Mouse (Mus musculus): ENCODE data around the gene Clec3b. TPM values are rescaled to one million over a fixed set of nuclear protein-coding genes. Genes with fewer than 3 reads are reported as not detected.

Clec3b gene
- polyA plus RNA-seq (2015; fragmentation: Nextera tagmentation; extraction: Ambion mirVana) = 0.51 TPM in 1 of 2 replicates, not detected in the other

DNA sequence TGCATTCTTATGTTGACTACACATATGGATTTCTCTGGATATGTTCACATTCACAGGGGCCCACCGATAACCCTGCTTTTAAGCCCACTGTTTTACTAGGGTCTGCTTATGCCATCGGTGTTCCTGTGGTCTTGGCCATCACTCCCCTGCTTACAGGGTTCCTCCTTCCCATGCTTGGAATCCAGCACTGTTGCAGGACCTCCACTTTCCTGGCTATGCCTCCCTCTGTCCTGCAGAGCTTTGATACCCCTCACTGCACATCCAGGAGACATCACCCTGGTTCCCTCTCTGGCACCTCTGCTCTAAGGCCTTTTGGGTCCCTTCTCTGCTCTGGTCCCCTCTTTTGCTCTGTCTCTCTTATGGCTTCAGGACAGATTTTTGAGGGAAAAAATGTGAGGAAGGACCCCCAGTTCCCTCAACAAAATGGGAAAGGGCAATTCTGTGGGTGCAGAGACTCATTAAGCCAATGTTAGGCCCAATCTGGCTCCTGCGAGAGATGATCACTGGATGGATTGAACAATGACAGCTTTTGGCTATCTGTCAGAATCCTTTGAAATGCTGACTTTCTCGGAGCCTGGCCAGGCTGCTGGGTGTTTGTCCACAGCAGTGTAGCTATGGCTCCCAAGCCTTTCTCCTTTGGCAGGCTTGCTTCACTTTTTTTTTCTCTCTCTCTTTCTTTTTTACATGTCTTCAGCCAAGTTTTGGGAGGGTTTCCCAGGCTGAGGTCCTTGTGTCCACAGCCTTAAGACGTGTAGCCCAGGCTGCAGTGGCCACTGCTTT is at the start of gene Clec3b:
Clec3b (plus strand) TSS at position 706 of the 780 bp plus-strand sequence.
- no peaks in the 10 kb centered on the region for H3K4me1 ChIP-seq (replicated peaks)
- no peak for ATAC-seq
- no peaks in the 10 kb centered on the region for H3K27me3 ChIP-seq (replicated peaks)
- no peak within 1 kb of the TSS for H3K9ac ChIP-seq
- no peaks in the 10 kb centered on the region for H3K36me3 ChIP-seq
- WGBS = 73% methylated on average over 5 of the region's 5 CpGs
- no peak within 1 kb of the TSS for H3K27ac ChIP-seq
- H3K9me3 ChIP-seq = no peaks in the 10 kb centered on the region
- H3K4me3 ChIP-seq (replicated peaks) = no peak within 1 kb of the TSS
- H3K4me2 ChIP-seq (replicated peaks) = no peak within 1 kb of the TSS

GRCm38 (mm10) chr9:123103425-123103824 is 47.3 kb upstream of the Clec3b start:
- Histone ChIP-seq H3K4me1 (replicated peaks) (no peaks in the 10 kb centered on the region), H3K27ac (no peak overlapping the region), H3K9ac (no peak overlapping the region), H3K4me3 (replicated peaks) (no peak overlapping the region), H3K4me2 (replicated peaks) (no peak overlapping the region), H3K9me3 (no peaks in the 10 kb centered on the region), H3K27me3 (replicated peaks) (no peaks in the 10 kb centered on the region), H3K36me3 (peaks cover 16% of the 10 kb centered on the region; the same call in 1 of the 2 replicates)
- no peak for ATAC-seq

DNA sequence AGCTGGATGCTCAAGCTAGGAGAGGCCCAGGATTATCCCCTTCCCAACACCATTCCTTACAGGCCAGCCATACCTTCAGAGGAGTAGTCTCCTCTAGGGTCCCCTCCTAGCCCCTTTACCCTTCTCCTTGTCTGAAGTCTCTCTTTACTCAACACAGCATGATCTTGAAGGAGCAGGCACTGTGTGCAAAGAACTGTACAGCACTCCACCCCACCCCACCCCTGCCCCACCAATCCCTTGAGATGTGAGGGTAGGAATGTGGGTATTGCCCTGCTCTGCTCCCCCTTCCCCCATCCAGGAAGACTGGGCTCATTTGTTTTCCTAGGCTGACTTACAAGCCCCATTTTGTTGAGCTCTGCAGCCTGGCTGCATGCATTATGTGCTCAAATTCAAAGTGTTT is 46.4 kb upstream of the Clec3b start:
- no peaks in the 10 kb centered on the region for H3K27me3 ChIP-seq (replicated peaks)
- H3K9me3 ChIP-seq = no peaks in the 10 kb centered on the region
- H3K4me1 ChIP-seq (replicated peaks) = no peaks in the 10 kb centered on the region
- no peak overlapping the region for H3K27ac ChIP-seq
- no peak overlapping the region for H3K9ac ChIP-seq
- H3K4me3 ChIP-seq (replicated peaks) = no peak overlapping the region
- peaks cover 12% of the 10 kb centered on the region; the same call in 1 of the 2 replicates for H3K36me3 ChIP-seq
- no peak for ATAC-seq
- no peak overlapping the region for H3K4me2 ChIP-seq (replicated peaks)

GRCm38 (mm10) chr9:123107186-123107585 is 43.6 kb upstream of the Clec3b start:
- 88% methylated on average over 4 of the region's 4 CpGs for WGBS

DNA sequence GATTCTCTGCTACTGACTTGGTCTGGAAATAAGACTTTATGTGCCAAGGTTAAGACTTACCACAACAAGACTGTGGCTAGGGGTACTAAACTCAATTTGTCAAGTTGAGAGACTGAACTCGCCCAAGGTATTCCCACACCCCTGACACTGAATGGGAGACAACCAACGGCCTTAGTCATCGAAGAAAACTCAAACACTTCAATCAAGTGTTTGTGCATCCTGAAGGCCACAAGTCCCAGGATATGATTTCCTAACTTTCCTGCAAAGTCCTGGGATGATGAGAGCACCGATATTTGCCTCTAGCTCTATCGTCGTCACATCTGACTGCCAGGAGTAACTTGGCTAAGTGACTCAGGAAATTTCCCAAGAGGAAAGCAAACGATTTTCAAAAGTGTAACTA is 41.6 kb upstream of the Clec3b start:
- peaks cover 3% of the 10 kb centered on the region; the same call in 1 of the 2 replicates for H3K36me3 ChIP-seq
- H3K27ac ChIP-seq = no peak overlapping the region
- WGBS = 89% methylated on average over 7 of the region's 7 CpGs
- no peaks in the 10 kb centered on the region for H3K27me3 ChIP-seq (replicated peaks)
- H3K4me2 ChIP-seq (replicated peaks) = no peak overlapping the region
- ATAC-seq = no peak
- H3K4me1 ChIP-seq (replicated peaks) = peaks cover 13% of the 10 kb centered on the region
- H3K4me3 ChIP-seq (replicated peaks) = no peak overlapping the region
- no peak overlapping the region for H3K9ac ChIP-seq
- H3K9me3 ChIP-seq = no peaks in the 10 kb centered on the region

More at GRCm38 (mm10) chr9:123107186-123107585, 43.6 kb upstream of the Clec3b start:
- Histone ChIP-seq H3K27ac (no peak overlapping the region), H3K36me3 (peaks cover 3% of the 10 kb centered on the region; the same call in 1 of the 2 replicates), H3K9ac (no peak overlapping the region), H3K4me3 (replicated peaks) (no peak overlapping the region), H3K27me3 (replicated peaks) (no peaks in the 10 kb centered on the region), H3K4me1 (replicated peaks) (peaks cover 9% of the 10 kb centered on the region), H3K9me3 (no peaks in the 10 kb centered on the region), H3K4me2 (replicated peaks) (no peak overlapping the region)
- no peak for ATAC-seq

DNA sequence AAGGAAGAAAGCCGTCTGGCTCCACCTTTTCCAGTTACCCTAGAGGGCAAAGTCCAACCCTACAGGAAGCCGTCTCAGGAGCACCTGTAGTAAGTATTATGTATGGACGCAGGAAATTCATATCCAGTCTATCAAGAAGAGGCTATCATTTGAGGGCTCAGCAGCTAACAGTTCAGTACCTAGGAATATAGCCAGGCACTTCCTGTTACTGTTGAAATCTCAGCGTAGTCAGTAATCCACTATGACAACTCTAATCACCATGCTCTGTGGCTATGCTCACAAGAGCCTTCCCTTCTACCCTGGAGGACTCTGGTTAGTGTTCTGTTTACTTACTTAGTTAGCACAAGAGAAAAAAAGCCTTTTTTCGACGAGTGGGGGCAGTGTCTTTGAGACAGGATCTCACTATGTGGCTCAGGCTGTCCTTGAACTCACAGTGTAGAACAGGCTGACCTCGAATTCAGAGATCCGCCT is 39.0 kb upstream of the Clec3b start:
- no peaks in the 10 kb centered on the region for H3K9me3 ChIP-seq
- peak overlapping the region; percentile 98 for H3K4me3 ChIP-seq (replicated peaks)
- peak overlapping the region; percentile 98 for H3K27ac ChIP-seq
- WGBS = 41% methylated on average over 8 of the region's 8 CpGs
- H3K4me1 ChIP-seq (replicated peaks) = peaks cover 13% of the 10 kb centered on the region
- peak overlapping the region; percentile 95 for H3K9ac ChIP-seq
- peak overlapping the region; percentile 79 for H3K4me2 ChIP-seq (replicated peaks)
- peak; percentile 35 for ATAC-seq
- H3K27me3 ChIP-seq (replicated peaks) = no peaks in the 10 kb centered on the region
- H3K36me3 ChIP-seq = no peaks in the 10 kb centered on the region

- H3K4me2 ChIP-seq (replicated peaks) = peak within 1 kb of the TSS; percentile 79
- H3K9ac ChIP-seq = peak within 1 kb of the TSS; percentile 95
- peaks cover 13% of the 10 kb centered on the region for H3K4me1 ChIP-seq (replicated peaks)
- H3K9me3 ChIP-seq = no peaks in the 10 kb centered on the region
- under 1% methylated on average over 79 of the region's 79 CpGs for WGBS
- H3K27me3 ChIP-seq (replicated peaks) = no peaks in the 10 kb centered on the region
- H3K36me3 ChIP-seq = no peaks in the 10 kb centered on the region
- peak; percentile 96 for ATAC-seq
- H3K27ac ChIP-seq = peak within 1 kb of the TSS; percentile 98
- peak within 1 kb of the TSS; percentile 98 for H3K4me3 ChIP-seq (replicated peaks)
These were observed 37.8 kb upstream of the Clec3b start, which contains the start of the genes Zdhhc3 and Exosc7 for GRCm38 (mm10) chr9:123112805-123113521. TSS of gene Zdhhc3 (minus strand) at chr9:123113205. TSS of gene Exosc7 (plus strand) at chr9:123113215.

DNA sequence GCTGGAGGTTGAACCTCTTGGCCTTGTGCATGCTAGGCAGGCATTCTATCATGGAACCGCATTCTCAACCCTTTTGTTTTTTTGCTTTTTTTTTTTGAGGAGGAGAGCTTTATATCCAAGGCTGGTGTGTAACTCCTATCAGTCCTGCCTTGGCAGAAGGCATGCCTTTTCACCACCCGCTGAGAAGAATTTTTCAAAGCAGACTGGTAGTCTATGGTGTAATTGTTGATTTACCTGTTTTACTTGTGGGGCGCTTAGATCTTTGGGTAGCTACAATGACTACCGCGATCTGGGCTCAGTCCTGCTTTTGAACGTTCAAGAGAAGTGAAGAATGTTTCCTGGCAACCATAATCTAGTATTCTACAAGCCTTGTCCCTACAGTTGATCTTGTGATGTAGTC is 36.8 kb upstream of the Clec3b start:
- 53% methylated on average over 6 of the region's 6 CpGs for WGBS
- H3K36me3 ChIP-seq = peaks cover under 1% of the 10 kb centered on the region; the same call in 1 of the 2 replicates

GRCm38 (mm10) chr9:123115566-123115965 is 35.2 kb upstream of the Clec3b start:
- no peak for ATAC-seq
- 81% methylated on average over 1 of the region's 1 CpGs for WGBS
- no peaks in the 10 kb centered on the region for H3K27me3 ChIP-seq (replicated peaks)
- H3K9me3 ChIP-seq = no peaks in the 10 kb centered on the region
- no peak overlapping the region for H3K4me3 ChIP-seq (replicated peaks)
- H3K4me1 ChIP-seq (replicated peaks) = peaks cover 13% of the 10 kb centered on the region
- no peak overlapping the region for H3K27ac ChIP-seq
- no peak overlapping the region for H3K9ac ChIP-seq
- no peak overlapping the region for H3K4me2 ChIP-seq (replicated peaks)
- peaks cover 17% of the 10 kb centered on the region; the same call in 1 of the 2 replicates for H3K36me3 ChIP-seq

More for the DNA sequence above, 36.8 kb upstream of the Clec3b start:
- H3K4me2 ChIP-seq (replicated peaks) = peak overlapping the region; percentile 79
- H3K4me1 ChIP-seq (replicated peaks) = peaks cover 13% of the 10 kb centered on the region
- ATAC-seq = no peak
- no peaks in the 10 kb centered on the region for H3K27me3 ChIP-seq (replicated peaks)
- H3K27ac ChIP-seq = no peak overlapping the region
- H3K4me3 ChIP-seq (replicated peaks) = peak overlapping the region; percentile 98
- H3K9ac ChIP-seq = peak overlapping the region; percentile 95
- no peaks in the 10 kb centered on the region for H3K9me3 ChIP-seq

DNA sequence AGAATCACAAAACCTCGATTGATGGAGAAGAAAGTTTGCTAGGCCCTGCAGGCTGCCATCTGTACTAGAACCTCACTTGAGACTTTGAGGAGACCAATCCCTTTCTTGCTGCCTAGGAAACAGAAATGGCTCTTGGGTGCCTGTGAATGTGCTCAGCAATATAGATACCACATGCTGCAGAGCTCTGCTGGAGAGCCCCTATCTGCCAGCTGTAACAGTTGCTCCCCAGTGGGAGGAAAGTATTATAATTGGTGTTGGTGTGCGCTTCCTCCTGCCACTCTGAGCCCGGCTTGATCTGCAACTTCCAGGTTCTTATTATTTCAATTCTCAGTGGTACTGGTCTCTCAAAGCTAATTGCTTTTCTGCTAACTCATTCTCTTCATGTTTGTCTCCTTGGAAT is 27.7 kb upstream of the Clec3b start:
- Histone ChIP-seq H3K4me1 (replicated peaks) (no peaks in the 10 kb centered on the region), H3K36me3 (peaks cover 46% of the 10 kb centered on the region), H3K9me3 (no peaks in the 10 kb centered on the region), H3K9ac (no peak overlapping the region), H3K27me3 (replicated peaks) (no peaks in the 10 kb centered on the region), H3K4me2 (replicated peaks) (no peak overlapping the region), H3K27ac (no peak overlapping the region), H3K4me3 (replicated peaks) (no peak overlapping the region)
- WGBS = 92% methylated on average over 3 of the region's 3 CpGs
- ATAC-seq = no peak

DNA sequence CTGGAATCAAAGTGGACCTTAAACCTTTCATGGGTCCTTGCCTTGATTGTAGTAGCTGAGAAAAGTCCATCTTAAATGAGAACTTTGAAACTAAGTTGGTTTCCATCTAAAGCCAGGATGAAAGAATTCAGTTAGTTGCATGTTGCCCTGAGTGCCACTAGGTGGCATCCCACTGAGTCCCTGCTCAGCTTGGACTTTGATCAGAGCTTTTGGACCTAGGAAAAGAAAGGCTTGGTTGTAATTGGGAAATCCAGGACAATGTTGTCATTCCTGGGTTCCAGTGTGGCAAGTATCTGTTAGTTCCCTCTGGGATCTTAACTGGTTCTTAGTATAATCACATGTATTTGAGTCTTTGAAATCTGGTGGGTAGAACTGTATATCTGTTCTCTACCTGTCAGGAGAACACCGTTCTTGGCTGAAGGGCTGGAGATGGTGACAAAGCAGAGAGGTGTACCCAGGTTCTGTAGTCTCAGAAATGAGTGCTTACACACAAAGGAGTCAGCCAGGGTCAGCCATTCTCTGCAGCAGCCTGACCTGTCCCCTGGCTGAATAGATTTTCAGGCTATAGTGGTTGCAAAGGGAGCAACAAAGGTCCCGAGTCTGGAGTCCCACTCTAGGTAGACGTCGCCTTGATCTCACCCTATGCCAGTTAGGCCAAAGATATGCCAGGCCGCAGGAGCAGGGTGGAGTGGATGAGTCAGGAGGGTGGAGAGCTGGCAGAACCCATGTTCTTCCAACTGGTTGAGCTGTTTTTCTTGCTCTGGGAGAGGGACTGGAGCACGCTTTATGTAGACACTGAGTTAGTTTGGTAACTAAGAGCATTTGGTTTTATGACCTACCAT is 27.0 kb upstream of the Clec3b start:
- no peaks in the 10 kb centered on the region for H3K4me1 ChIP-seq (replicated peaks)
- peaks cover 53% of the 10 kb centered on the region for H3K36me3 ChIP-seq
- no peak overlapping the region for H3K27ac ChIP-seq
- no peak overlapping the region for H3K4me2 ChIP-seq (replicated peaks)
- 90% methylated on average over 6 of the region's 6 CpGs for WGBS
- no peak overlapping the region for H3K4me3 ChIP-seq (replicated peaks)
- H3K9ac ChIP-seq = no peak overlapping the region
- no peaks in the 10 kb centered on the region for H3K9me3 ChIP-seq
- H3K27me3 ChIP-seq (replicated peaks) = no peaks in the 10 kb centered on the region
- peak; percentile 68 for ATAC-seq
